In genomic region chr13:52113549-52113948, GRCm38 (mm10) we compare ENCODE assay signal across 9 mouse cellular contexts.
DNase-seq lines count a peak whose midpoint lies in the region; ATAC-seq lines count a peak whose summit lies in the region.
"Had no signal": no experiment of that assay in that cellular context is flagged by ENCODE, and none has a peak within 500 bp of the region (broad histone marks: within the 10 kb centered on the region; RNA-seq: fewer than 3 reads in every experiment).

No protein-coding gene starts in this region.

- no peak overlapping the region for H3K4me3 ChIP-seq in hindbrain, embryonic 10.5 days
- no peak overlapping the region for H3K4me3 ChIP-seq in hindbrain, embryonic 11.5 days (ENCODE audit: low read depth, low read length)
- H3K4me3 ChIP-seq in forebrain, embryonic 15.5 days, result no peak overlapping the region

- no peak overlapping the region for H3K4me2 ChIP-seq in hindbrain, embryonic 11.5 days (replicated peaks; ENCODE audit: low read depth, low read length)
- H3K4me2 ChIP-seq in forebrain, embryonic 15.5 days (replicated peaks), result no peak overlapping the region

- H3K4me1 ChIP-seq in hindbrain, embryonic 10.5 days (replicated peaks), result peaks cover 39% of the 10 kb centered on the region
- peaks cover 3% of the 10 kb centered on the region for H3K4me1 ChIP-seq in hindbrain, embryonic 11.5 days (replicated peaks; ENCODE audit: control insufficient read depth, insufficient read depth, low read length)
- H3K4me1 ChIP-seq in forebrain, embryonic 15.5 days, result peaks cover 21% of the 10 kb centered on the region

- no peak for ATAC-seq in hindbrain, embryonic 11.5 days (ENCODE audit: low FRiP score)
- ATAC-seq in forebrain, embryonic 15.5 days (replicated peaks), result peak; percentile 42; the same call in 1 of the 2 replicates

- H3K27me3 ChIP-seq in hindbrain, embryonic 10.5 days (ENCODE audit: insufficient read depth, poor library complexity, severe bottlenecking), result peaks cover 32% of the 10 kb centered on the region
- H3K27me3 ChIP-seq in hindbrain, embryonic 11.5 days (ENCODE audit: control insufficient read depth, insufficient read depth, low read length), result no peaks in the 10 kb centered on the region
- no peaks in the 10 kb centered on the region for H3K27me3 ChIP-seq in forebrain, embryonic 15.5 days

- H3K27ac ChIP-seq in hindbrain, embryonic 10.5 days, result peak overlapping the region; percentile 35; the same call in 1 of the 2 replicates
- H3K27ac ChIP-seq in hindbrain, embryonic 11.5 days (ENCODE audit: low read depth, low read length), result no peak overlapping the region
- peak overlapping the region; percentile 43 for H3K27ac ChIP-seq in forebrain, embryonic 15.5 days (replicated peaks)
- H3K27ac ChIP-seq: liver, embryonic 14.5 days had no signal

- intact Hi-C loops in left cerebral cortex, postnatal 25 days (cut with DNase I), result no loop called here

- H3K36me3 ChIP-seq in hindbrain, embryonic 10.5 days, result no peaks in the 10 kb centered on the region
- H3K36me3 ChIP-seq in hindbrain, embryonic 11.5 days (ENCODE audit: control insufficient read depth, insufficient read depth, low read length), result no peaks in the 10 kb centered on the region
- H3K36me3 ChIP-seq in forebrain, embryonic 15.5 days, result no peaks in the 10 kb centered on the region

- DNase-seq in hindbrain, embryonic 10.5 days (ENCODE audit: low spot score), result no peak
- DNase-seq in hindbrain, embryonic 11.5 days (ENCODE audit: low spot score), result no peak
- peak; percentile 81 for DNase-seq in brain, adult 2 months (ENCODE audit: low read depth, low spot score)
- peak; percentile 17 to 55 for DNase-seq in left cerebral cortex, postnatal 25 days (ENCODE audit: low spot score in 2 of 2)
- DNase-seq in embryo, embryonic 11 days, result no peak
- DNase-seq in spleen, postnatal 14 days (ENCODE audit: low spot score in 2 of 2), result no peak
- no peak for DNase-seq in adrenal gland, postnatal 25 days

- no peak overlapping the region for H3K9ac ChIP-seq in hindbrain, embryonic 11.5 days (ENCODE audit: low read depth, low read length)
- no peak overlapping the region for H3K9ac ChIP-seq in forebrain, embryonic 15.5 days (replicated peaks)
- H3K9ac ChIP-seq: liver, embryonic 14.5 days had no signal

- H3K9me3 ChIP-seq in hindbrain, embryonic 10.5 days, result 0 out of 2 replicates have a peak, but pooled peaks cover 4% of the 10 kb centered on the region
- no peaks in the 10 kb centered on the region for H3K9me3 ChIP-seq in hindbrain, embryonic 11.5 days (ENCODE audit: control insufficient read depth, low read length)
- H3K9me3 ChIP-seq in forebrain, embryonic 15.5 days, result no peaks in the 10 kb centered on the region

- WGBS in hindbrain, embryonic 10.5 days, result 54% methylated on average over 8 of the region's 8 CpGs
- 55% methylated on average over 8 of the region's 8 CpGs for WGBS in hindbrain, embryonic 11.5 days
- 30% methylated on average over 8 of the region's 8 CpGs for WGBS in forebrain, embryonic 15.5 days

Comparison
In these comparisons a context has a peak if more than half of its experiments do, and no peak if none do; other contexts are left out.
1. DNase-seq: peak in brain, adult 2 months (single experiment) and left cerebral cortex, postnatal 25 days (2 of 2); none in hindbrain, embryonic 10.5 days (single experiment), hindbrain, embryonic 11.5 days (single experiment), embryo, embryonic 11 days (single experiment), spleen, postnatal 14 days (0 of 2) and adrenal gland, postnatal 25 days (single experiment).